Mouse (Mus musculus): ENCODE measurements around the gene Zbtb20.

DNA sequence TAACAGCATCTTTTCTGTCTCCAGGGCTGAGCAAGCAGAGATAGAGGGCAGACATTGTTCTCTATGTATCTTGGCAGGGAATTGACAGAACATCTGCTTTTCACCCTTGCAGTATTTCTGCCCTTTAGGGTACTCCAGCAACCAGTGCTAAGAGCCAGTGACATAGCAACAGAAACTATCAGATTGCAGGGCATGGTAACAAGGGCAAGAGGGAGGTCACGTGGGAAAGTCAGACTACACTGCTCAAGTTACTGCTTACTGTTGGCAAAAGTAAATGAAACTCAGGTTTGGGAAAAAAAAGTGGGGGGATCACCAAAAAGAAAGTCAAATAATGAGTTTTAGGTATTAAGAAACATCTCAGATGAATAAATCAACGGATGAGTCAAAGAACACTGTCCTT, 9.9 kb downstream of the Zbtb20 start:
- TF ChIP-seq POLR2A (IDR thresholded peaks at IDR 0.05; ENCODE audit: low read depth, low read length): no peak
- TF ChIP-seq CTCF (IDR thresholded peaks at IDR 0.05; ENCODE audit: extremely low read depth, insufficient read length, insufficient replicate concordance, low read depth, low read length): no peak

All from small intestine, adult 2 months (tissue).